ENCODE assay signal across 13 mouse cellular contexts in genomic region chr13:98868236-98868923, GRCm38 (mm10). TPM values are rescaled to one million over a fixed set of nuclear protein-coding genes. Genes with fewer than 3 reads are reported as not detected.
DNase-seq lines count a peak whose midpoint lies in the region; ATAC-seq and TF ChIP-seq lines count a peak whose summit lies in the region.
"Had no signal": no experiment of that assay in that cellular context is flagged by ENCODE, and none has a peak within 500 bp of the region (broad histone marks: within the 10 kb centered on the region; RNA-seq: fewer than 3 reads in every experiment).

No protein-coding gene starts in this region.

- WGBS in liver, adult 2 months = 49% methylated on average over 9 of the region's 9 CpGs
- 88% methylated on average over 9 of the region's 9 CpGs for WGBS in liver, embryonic 12.5 days (ENCODE audit: insufficient replicate concordance)
- WGBS in forebrain, embryonic 10.5 days = 94% methylated on average over 9 of the region's 9 CpGs

- intact Hi-C loops in gastrocnemius, adult 2 months (cut with DNase I) = loop anchor here (1.0 to 5.0 kb wide), 3 partner anchors 225 to 449 kb away; no protein-coding TSS in a partner anchor
- intact Hi-C loops in gastrocnemius, postnatal 36 days (cut with DNase I) = loop anchor here (10.0 kb wide), 1 partner anchor 256 kb away; no protein-coding TSS in a partner anchor

- TF ChIP-seq POLR2A in liver, adult 2 months (IDR thresholded peaks at IDR 0.05; ENCODE audit: extremely low read depth, insufficient read depth, low read length) = no peak
- TF ChIP-seq POLR2A in myocyte (IDR thresholded peaks at IDR 0.05; ENCODE audit: insufficient read length, low read depth) = no peak

- no peak overlapping the region for H3K9ac ChIP-seq in liver, adult 2 months (ENCODE audit: low read depth, low read length)
- H3K9ac ChIP-seq in liver, embryonic 12.5 days = no peak overlapping the region
- H3K9ac ChIP-seq: embryonic facial prominence, embryonic 12.5 days; hindbrain, embryonic 14.5 days; liver, embryonic 15.5 days; neural tube, embryonic 12.5 days had no signal

- H3K27me3 ChIP-seq in liver, adult 2 months (ENCODE audit: control insufficient read depth, insufficient read depth, low read length) = no peaks in the 10 kb centered on the region
- H3K27me3 ChIP-seq in liver, embryonic 12.5 days (replicated peaks) = no peaks in the 10 kb centered on the region
- no peaks in the 10 kb centered on the region for H3K27me3 ChIP-seq in myocyte (ENCODE audit: control insufficient read depth, insufficient read depth, insufficient read length)
- no peaks in the 10 kb centered on the region for H3K27me3 ChIP-seq in forebrain, embryonic 10.5 days (ENCODE audit: poor library complexity, severe bottlenecking)
- H3K27me3 ChIP-seq: embryonic facial prominence, embryonic 12.5 days; liver, embryonic 15.5 days; neural tube, embryonic 12.5 days had no signal

- H3K79me2 ChIP-seq in liver, adult 2 months (ENCODE audit: control insufficient read depth, insufficient read depth, low read length) = no peaks in the 10 kb centered on the region; the same call in 1 of the 2 replicates
- H3K79me2 ChIP-seq in myocyte (ENCODE audit: control insufficient read depth, insufficient read depth) = peaks cover 28% of the 10 kb centered on the region

- H3K4me3 ChIP-seq in gastrocnemius, adult 2 months = no peak overlapping the region
- no peak overlapping the region for H3K4me3 ChIP-seq in liver, adult 2 months (ENCODE audit: insufficient read depth, low read depth, low read length)
- H3K4me3 ChIP-seq in liver, embryonic 12.5 days = no peak overlapping the region
- no peak overlapping the region for H3K4me3 ChIP-seq in myocyte
- no peak overlapping the region for H3K4me3 ChIP-seq in forebrain, embryonic 10.5 days
- H3K4me3 ChIP-seq: embryonic facial prominence, embryonic 12.5 days; heart, embryonic 10.5 days; liver, embryonic 15.5 days; neural tube, embryonic 12.5 days had no signal

- no peak for ATAC-seq in liver, embryonic 12.5 days

- TF ChIP-seq CTCF in gastrocnemius, adult 2 months (IDR thresholded peaks at IDR 0.05) = no peak
- no peak for TF ChIP-seq CTCF in liver, adult 2 months (IDR thresholded peaks at IDR 0.05; ENCODE audit: low read depth, low read length)

- H3K9me3 ChIP-seq in liver, embryonic 12.5 days (replicated peaks) = no peaks in the 10 kb centered on the region
- no peaks in the 10 kb centered on the region for H3K9me3 ChIP-seq in forebrain, embryonic 10.5 days
- H3K9me3 ChIP-seq: embryonic facial prominence, embryonic 12.5 days; heart, embryonic 10.5 days; liver, embryonic 15.5 days; neural tube, embryonic 12.5 days had no signal

- H3K4me1 ChIP-seq in liver, adult 2 months (ENCODE audit: control insufficient read depth, insufficient read depth, low read length) = peaks cover 7% of the 10 kb centered on the region; the same call in 1 of the 2 replicates
- peaks cover 16% of the 10 kb centered on the region for H3K4me1 ChIP-seq in liver, embryonic 12.5 days
- no peaks in the 10 kb centered on the region for H3K4me1 ChIP-seq in forebrain, embryonic 10.5 days
- H3K4me1 ChIP-seq: embryonic facial prominence, embryonic 12.5 days; heart, embryonic 10.5 days; neural tube, embryonic 12.5 days had no signal

- peaks cover 53% of the 10 kb centered on the region for H3K36me3 ChIP-seq in liver, adult 2 months (ENCODE audit: control insufficient read depth, insufficient read depth, low read length)
- peaks cover 97% of the 10 kb centered on the region for H3K36me3 ChIP-seq in liver, embryonic 12.5 days
- peaks cover 69% of the 10 kb centered on the region for H3K36me3 ChIP-seq in myocyte (ENCODE audit: control insufficient read depth, insufficient read depth)
- peaks cover 100% of the 10 kb centered on the region for H3K36me3 ChIP-seq in forebrain, embryonic 10.5 days (replicated peaks)

- peak overlapping the region; percentile 56 for H3K27ac ChIP-seq in gastrocnemius, adult 2 months
- peak overlapping the region; percentile 42; the same call in 1 of the 2 replicates for H3K27ac ChIP-seq in liver, adult 2 months (replicated peaks; ENCODE audit: insufficient read depth, low read depth, low read length)
- no peak overlapping the region for H3K27ac ChIP-seq in liver, embryonic 12.5 days
- no peak overlapping the region for H3K27ac ChIP-seq in forebrain, embryonic 10.5 days
- H3K27ac ChIP-seq: embryonic facial prominence, embryonic 12.5 days; heart, embryonic 10.5 days; hindbrain, embryonic 14.5 days; liver, embryonic 15.5 days; neural tube, embryonic 12.5 days had no signal

- H3ac ChIP-seq in myocyte (ENCODE audit: control insufficient read depth, insufficient read length) = no peak overlapping the region

- H3K4me2 ChIP-seq in liver, embryonic 12.5 days = no peak overlapping the region
- peak overlapping the region; percentile 54 for H3K4me2 ChIP-seq in myocyte (ENCODE audit: low read depth)
- H3K4me2 ChIP-seq: embryonic facial prominence, embryonic 12.5 days; hindbrain, embryonic 14.5 days; liver, embryonic 15.5 days; neural tube, embryonic 12.5 days had no signal

- no peak for DNase-seq in gastrocnemius, adult 2 months
- DNase-seq in gastrocnemius, postnatal 36 days = no peak
- DNase-seq in liver, adult 2 months (ENCODE audit: extremely low read depth, low read depth, low spot score) = peak; percentile 80
- peak; percentile 28 to 35 for DNase-seq in kidney, adult 8-10 months
- no peak for DNase-seq in forebrain, embryonic 10.5 days (ENCODE audit: extremely low spot score, low spot score)
- no peak for DNase-seq in frontal cortex, postnatal 25 days (ENCODE audit: low spot score in 2 of 2)

TF ChIP-seq in myocyte, 11 proteins besides CTCF, POLR2A, EP300 and RAD21:
- peak in 2 of 3 experiments; percentile 62 to 89 for TF ChIP-seq MYOD1 (IDR thresholded peaks at IDR 0.05; ENCODE audit: control insufficient read depth in 1 of 3, insufficient read length in 2 of 3, low read depth in 2 of 3)
- TF ChIP-seq E2F4 (IDR thresholded peaks at IDR 0.05; ENCODE audit: insufficient read depth) = no peak
- TF ChIP-seq TCF3 (IDR thresholded peaks at IDR 0.05; ENCODE audit: insufficient read length, low read depth) = no peak
- TF ChIP-seq REST (IDR thresholded peaks at IDR 0.05; ENCODE audit: insufficient read depth, insufficient read length) = no peak
- TF ChIP-seq MYOG (IDR thresholded peaks at IDR 0.05; ENCODE audit: control insufficient read depth in 1 of 3, insufficient read depth in 1 of 3, insufficient read length in 2 of 3, low read depth in 2 of 3) = peak; percentile 35 to 85 (median 50)
- peak; percentile 70 for TF ChIP-seq TCF12 (IDR thresholded peaks at IDR 0.05; ENCODE audit: insufficient read depth, poor library complexity, severe bottlenecking)
- TF ChIP-seq CEBPB (IDR thresholded peaks at IDR 0.05; ENCODE audit: insufficient read depth, poor library complexity, severe bottlenecking) = no peak

RNA-seq across cellular contexts. Expression of gene Fcho2, which starts 53.1 kb away (rescaled TPM):
- total RNA-seq in gastrocnemius, adult 2 months (2021) = 10 to 100 TPM; 21.2 to 26.9 TPM
- 10 to 100 TPM; 20.2 TPM for total RNA-seq in gastrocnemius, postnatal 36 days (2021)
- total RNA-seq in liver, adult 2 months (2014; rRNA removed) = 21.6 and 23.2 TPM in 2 replicates
- 4.1 and 5.8 TPM in 2 replicates for polyA plus RNA-seq in liver, adult 2 months (2012; rRNA removed)
- polyA plus RNA-seq in liver, embryonic 12.5 days (2016; fragmentation: Nextera tagmentation; extraction: Ambion mirVana) = 27.4 and 29.4 TPM in 2 replicates
- polyA plus RNA-seq in myocyte (2012; fragmentation: generic; extraction: Trizol) = 3.9 TPM
- polyA plus RNA-seq in forebrain, embryonic 10.5 days (2016; fragmentation: Nextera tagmentation; extraction: Ambion mirVana) = 25.4 and 28.1 TPM in 2 replicates

RNA-seq across cellular contexts. Expression of gene Tnpo1, which starts 57.8 kb away (rescaled TPM):
- 10 to 100 TPM; 32.2 to 39.3 TPM for total RNA-seq in gastrocnemius, adult 2 months (2021)
- total RNA-seq in gastrocnemius, postnatal 36 days (2021) = 10 to 100 TPM; 29.3 to 30.8 TPM
- 56.1 and 62.7 TPM in 2 replicates for total RNA-seq in liver, adult 2 months (2014; rRNA removed)
- 10.7 and 11.3 TPM in 2 replicates for polyA plus RNA-seq in liver, adult 2 months (2012; rRNA removed)
- polyA plus RNA-seq in liver, embryonic 12.5 days (2016; fragmentation: Nextera tagmentation; extraction: Ambion mirVana) = 34.8 and 36.8 TPM in 2 replicates
- polyA plus RNA-seq in myocyte (2012; fragmentation: generic; extraction: Trizol) = 36.0 TPM
- 88.7 and 98.5 TPM in 2 replicates for polyA plus RNA-seq in forebrain, embryonic 10.5 days (2016; fragmentation: Nextera tagmentation; extraction: Ambion mirVana)

Comparison
In these comparisons a context has a peak if more than half of its experiments do, and no peak if none do; other contexts are left out.
1. H3K27ac ChIP-seq: peak in gastrocnemius, adult 2 months (single experiment) and liver, adult 2 months (single experiment); none in liver, embryonic 12.5 days (single experiment) and forebrain, embryonic 10.5 days (single experiment).
2. DNase-seq: peak in liver, adult 2 months (single experiment) and kidney, adult 8-10 months (2 of 2); none in gastrocnemius, adult 2 months (single experiment), gastrocnemius, postnatal 36 days (0 of 2), forebrain, embryonic 10.5 days (single experiment) and frontal cortex, postnatal 25 days (0 of 2).